Mouse (Mus musculus) kidney, embryonic 15.5 days (tissue): ENCODE data around the gene Madd. TPM values are rescaled to one million over a fixed set of nuclear protein-coding genes. Genes with fewer than 3 reads are reported as not detected.
A peak's percentile ranks its signal among the peaks of the same experiment; 100 is the strongest.

Experiments used
- ATAC-seq: fragments of 200-750 bp; cut with Nextera tagmentation; replicated peaks from 2 replicates; pipeline ENCODE4 v1.8.0; 2017; ENCODE audit warnings: moderate TSS enrichment; ENCODE audit not compliant: low FRiP score
- H3K27ac ChIP-seq: fragments of 300-500 bp; sonication (generic); 2 replicates; pipeline ENCODE4 v1.5.1; 2015; ENCODE audit warnings: mild to moderate bottlenecking, inconsistent platforms
- H3K27me3 ChIP-seq: fragments of 300-500 bp; sonication (generic); 2 replicates; pipeline ENCODE4 v1.6.1; 2015; ENCODE audit warnings: inconsistent platforms
- H3K36me3 ChIP-seq: fragments of 300-500 bp; sonication (generic); 2 replicates; pipeline ENCODE4 v1.6.1; 2015; ENCODE audit warnings: inconsistent platforms
- H3K4me1 ChIP-seq: fragments of 300-500 bp; sonication (generic); 2 replicates; pipeline ENCODE4 v1.6.1; 2015; ENCODE audit warnings: inconsistent platforms
- H3K4me2 ChIP-seq: fragments of 300-500 bp; sonication (generic); 2 replicates; pipeline ENCODE4 v1.6.1; 2015; ENCODE audit warnings: moderate library complexity, mild to moderate bottlenecking, inconsistent platforms
- H3K4me3 ChIP-seq: fragments of 300-500 bp; sonication (generic); replicated peaks from 2 replicates; pipeline ENCODE4 v1.5.1; 2015; ENCODE audit warnings: mild to moderate bottlenecking, inconsistent platforms
- H3K9ac ChIP-seq: fragments of 300-500 bp; sonication (generic); 2 replicates; pipeline ENCODE4 v1.6.1; 2015; ENCODE audit warnings: mild to moderate bottlenecking, inconsistent platforms
- H3K9me3 ChIP-seq: fragments of 300-500 bp; sonication (generic); replicated peaks from 2 replicates; pipeline ENCODE4 v1.6.1; 2016; ENCODE audit warnings: inconsistent platforms
- WGBS: fragments of 180-500 bp; shearing (Covaris S2); methylation state at CpG from one replicate; pipeline ENCODE4 v1.1.7; 2015; ENCODE audit warnings: mixed read lengths; 5-methylcytosine and 5-hydroxymethylcytosine counted together
- polyA plus RNA-seq: library from polyadenylated mRNA; unstranded; fragments of >200 nt; fragmentation: Nextera tagmentation; extraction: Ambion mirVana; gene quantifications from 2 replicates; pipeline ENCODE4 v1.2.1, GENCODE M21; 2015

The Madd gene
- polyA plus RNA-seq, 1 experiment from 2014 or later, result 10.1 TPM

DNA sequence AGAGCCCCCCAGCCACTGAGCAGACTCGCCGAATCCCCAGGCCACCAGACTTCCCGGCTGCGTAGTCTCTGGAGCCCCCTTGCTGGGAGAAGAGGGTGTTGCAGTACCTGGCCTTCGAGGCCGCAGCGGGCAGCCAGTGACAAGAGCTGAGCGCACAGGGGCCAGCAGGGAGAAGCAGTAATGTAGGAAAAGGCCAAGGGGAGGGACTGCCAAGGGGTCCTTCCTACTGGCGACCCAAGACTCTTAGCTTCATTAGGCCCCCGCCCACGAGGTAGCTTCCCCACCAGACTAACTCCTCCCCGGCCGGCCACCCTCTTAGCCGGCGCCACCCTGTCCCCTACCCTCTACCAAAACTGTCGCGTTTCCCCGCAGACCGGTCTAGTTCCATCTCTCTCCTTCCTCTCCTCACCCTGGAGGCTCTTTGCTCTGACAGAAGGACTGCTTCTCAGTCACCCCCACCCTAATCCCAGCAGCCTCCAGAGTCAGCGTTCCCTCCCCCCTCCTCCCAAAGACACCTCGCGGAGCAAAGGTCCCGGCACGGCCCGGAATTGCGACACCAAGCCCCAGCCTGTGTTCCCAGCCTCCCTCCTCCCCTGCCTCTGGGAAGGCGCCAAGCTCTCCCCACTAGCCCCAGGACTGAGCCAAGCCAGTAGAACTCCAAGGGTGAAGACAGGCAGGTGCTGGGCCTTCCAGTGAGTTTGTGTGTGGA lies 11.1 kb upstream of the Madd start:
- Histone ChIP-seq H3K36me3 (no peaks in the 10 kb centered on the region), H3K4me1 (peaks cover 19% of the 10 kb centered on the region), H3K4me2 (peak overlapping the region; percentile 84), H3K27me3 (no peaks in the 10 kb centered on the region; the same call in 1 of the 2 replicates), H3K9ac (peak overlapping the region; percentile 38), H3K9me3 (no peaks in the 10 kb centered on the region), H3K27ac (peak overlapping the region; percentile 58), H3K4me3 (peak overlapping the region; percentile 45)
- 1% methylated on average over 27 of the region's 27 CpGs for WGBS
- ATAC-seq, result peak; percentile 89

- no peaks in the 10 kb centered on the region for H3K36me3 ChIP-seq
- no peak overlapping the region for H3K4me2 ChIP-seq
- no peak overlapping the region for H3K27ac ChIP-seq
- H3K9me3 ChIP-seq, result no peaks in the 10 kb centered on the region
- 88% methylated on average over 16 of the region's 16 CpGs for WGBS
- H3K4me3 ChIP-seq, result no peak overlapping the region
- no peak overlapping the region for H3K9ac ChIP-seq
- ATAC-seq, result no peak
- no peaks in the 10 kb centered on the region; the same call in 1 of the 2 replicates for H3K27me3 ChIP-seq
- H3K4me1 ChIP-seq, result peaks cover 16% of the 10 kb centered on the region
These were observed 6.9 kb upstream of the Madd start for GRCm38 (mm10) chr2:91190501-91190900.

DNA sequence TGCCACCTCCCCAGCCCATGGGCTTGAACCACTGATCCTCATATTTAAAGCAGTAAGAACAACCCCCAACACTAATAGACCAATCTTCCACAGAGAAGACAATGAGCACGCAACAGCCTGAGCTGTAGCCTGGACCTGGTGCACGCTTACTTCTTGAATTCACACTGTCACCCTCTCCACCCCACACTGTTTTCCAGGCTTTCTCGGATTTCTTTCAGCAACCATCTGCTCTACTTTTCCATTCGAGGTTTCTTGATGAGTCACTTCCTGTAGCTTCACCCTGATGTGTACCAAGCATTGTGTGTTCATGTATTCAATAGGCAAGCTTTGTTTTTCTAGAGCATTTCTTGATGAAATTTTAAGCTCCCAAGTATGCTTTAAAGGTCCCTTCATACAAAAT lies 3.8 kb upstream of the Madd start:
- no peaks in the 10 kb centered on the region for H3K36me3 ChIP-seq
- no peak overlapping the region for H3K4me3 ChIP-seq
- no peak overlapping the region for H3K4me2 ChIP-seq
- ATAC-seq, result no peak
- H3K9ac ChIP-seq, result no peak overlapping the region
- H3K27me3 ChIP-seq, result no peaks in the 10 kb centered on the region; the same call in 1 of the 2 replicates
- peaks cover 10% of the 10 kb centered on the region for H3K4me1 ChIP-seq
- no peak overlapping the region for H3K27ac ChIP-seq
- 58% methylated on average over 4 of the region's 4 CpGs for WGBS
- H3K9me3 ChIP-seq, result no peaks in the 10 kb centered on the region

GRCm38 (mm10) chr2:91186208-91186607 lies 2.6 kb upstream of the Madd start:
- Histone ChIP-seq H3K4me3 (no peak overlapping the region), H3K9ac (no peak overlapping the region), H3K4me1 (peaks cover 17% of the 10 kb centered on the region), H3K27ac (no peak overlapping the region), H3K27me3 (no peaks in the 10 kb centered on the region), H3K4me2 (no peak overlapping the region), H3K36me3 (no peaks in the 10 kb centered on the region), H3K9me3 (no peaks in the 10 kb centered on the region)
- 76% methylated on average over 1 of the region's 1 CpGs for WGBS
- no peak for ATAC-seq

GRCm38 (mm10) chr2:91183148-91183513 lies 506 bp downstream of the Madd start:
- no peaks in the 10 kb centered on the region for H3K9me3 ChIP-seq
- no peaks in the 10 kb centered on the region for H3K27me3 ChIP-seq
- H3K9ac ChIP-seq, result peak overlapping the region; percentile 59
- WGBS, result 0% methylated on average over 9 of the region's 9 CpGs
- peak overlapping the region; percentile 83 for H3K27ac ChIP-seq
- H3K36me3 ChIP-seq, result 0 out of 2 replicates have a peak, but pooled peaks cover 3% of the 10 kb centered on the region
- H3K4me2 ChIP-seq, result peak overlapping the region; percentile 92
- H3K4me1 ChIP-seq, result peaks cover 17% of the 10 kb centered on the region
- peak; percentile 95 for ATAC-seq
- peak overlapping the region; percentile 94 for H3K4me3 ChIP-seq

DNA sequence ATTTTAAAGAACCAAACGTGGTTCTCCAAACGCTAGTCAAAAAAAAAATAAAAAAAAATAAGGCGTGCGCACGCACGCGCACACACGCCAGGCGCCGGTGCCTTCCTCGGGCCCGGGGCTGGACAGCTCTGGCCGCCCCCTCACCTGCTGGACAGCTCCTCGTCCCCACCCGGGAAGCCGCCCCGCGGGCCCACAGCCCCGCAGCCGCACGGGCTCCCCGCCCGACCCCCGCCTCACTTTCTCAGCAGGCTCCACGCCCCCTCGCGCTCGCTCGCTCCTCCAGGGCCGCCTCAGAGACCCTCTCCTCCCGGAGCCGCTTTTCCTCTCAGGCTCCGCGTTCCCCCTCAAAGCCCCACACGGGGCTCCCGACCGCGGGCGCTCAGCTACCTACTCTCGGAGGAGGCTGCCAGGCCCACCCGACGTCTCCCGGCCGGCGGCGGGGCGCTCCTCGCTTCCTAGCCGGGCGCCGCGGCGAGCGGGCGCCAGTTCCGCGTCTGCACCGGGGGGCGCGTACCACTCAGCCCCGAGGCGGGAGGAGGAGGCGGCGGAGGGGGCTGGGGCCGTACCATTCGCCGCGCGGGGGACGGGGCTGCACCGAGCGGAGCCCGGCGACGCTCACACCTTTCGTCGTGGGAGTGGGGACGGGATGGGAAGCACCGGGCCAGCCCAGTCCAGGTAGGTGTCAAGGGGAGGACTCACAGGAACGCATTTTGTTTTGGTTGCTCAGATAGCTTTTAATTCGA lies 1.1 kb downstream of the Madd start:
- Histone ChIP-seq H3K4me3 (peak overlapping the region; percentile 94), H3K9me3 (no peaks in the 10 kb centered on the region), H3K9ac (peak overlapping the region; percentile 59), H3K36me3 (peaks cover 8% of the 10 kb centered on the region), H3K27ac (peak overlapping the region; percentile 83), H3K27me3 (no peaks in the 10 kb centered on the region), H3K4me2 (peak overlapping the region; percentile 92), H3K4me1 (peaks cover 17% of the 10 kb centered on the region)
- peak; percentile 96 for ATAC-seq
- under 1% methylated on average over 76 of the region's 81 CpGs for WGBS

GRCm38 (mm10) chr2:91182016-91182404 lies 1.6 kb downstream of the Madd start:
- no peak for ATAC-seq
- H3K36me3 ChIP-seq, result peaks cover 8% of the 10 kb centered on the region
- no peaks in the 10 kb centered on the region for H3K27me3 ChIP-seq
- 11% methylated on average over 8 of the region's 8 CpGs for WGBS
- H3K27ac ChIP-seq, result no peak overlapping the region
- no peaks in the 10 kb centered on the region for H3K9me3 ChIP-seq
- H3K9ac ChIP-seq, result peak overlapping the region; percentile 31; the same call in 1 of the 2 replicates
- peak overlapping the region; percentile 94 for H3K4me3 ChIP-seq
- H3K4me2 ChIP-seq, result peak overlapping the region; percentile 92
- peaks cover 17% of the 10 kb centered on the region for H3K4me1 ChIP-seq

DNA sequence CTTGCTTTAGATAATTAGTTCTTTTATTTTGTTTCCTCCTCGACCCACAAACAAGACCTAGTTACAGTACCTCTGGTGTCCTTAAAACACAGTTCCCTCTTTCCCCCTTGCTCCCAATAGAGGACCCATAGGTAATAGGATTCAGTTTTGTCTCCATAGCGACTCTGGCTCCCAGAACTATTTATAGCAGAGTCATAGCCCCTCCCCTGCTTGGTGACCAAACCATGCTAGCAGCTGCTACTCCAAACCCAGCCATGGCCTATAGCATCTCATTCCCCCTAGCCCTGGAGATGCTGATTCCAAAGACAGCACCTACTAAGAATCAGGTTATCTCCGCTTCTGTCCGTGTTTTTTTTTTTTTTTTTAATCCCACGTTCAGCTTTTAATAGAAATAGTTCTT lies 2.9 kb downstream of the Madd start:
- ATAC-seq, result no peak
- Histone ChIP-seq H3K4me2 (no peak overlapping the region), H3K36me3 (peaks cover 19% of the 10 kb centered on the region), H3K9ac (no peak overlapping the region), H3K4me1 (peaks cover 17% of the 10 kb centered on the region), H3K9me3 (no peaks in the 10 kb centered on the region), H3K27me3 (no peaks in the 10 kb centered on the region), H3K27ac (no peak overlapping the region), H3K4me3 (no peak overlapping the region)
- WGBS, result 68% methylated on average over 5 of the region's 5 CpGs

DNA sequence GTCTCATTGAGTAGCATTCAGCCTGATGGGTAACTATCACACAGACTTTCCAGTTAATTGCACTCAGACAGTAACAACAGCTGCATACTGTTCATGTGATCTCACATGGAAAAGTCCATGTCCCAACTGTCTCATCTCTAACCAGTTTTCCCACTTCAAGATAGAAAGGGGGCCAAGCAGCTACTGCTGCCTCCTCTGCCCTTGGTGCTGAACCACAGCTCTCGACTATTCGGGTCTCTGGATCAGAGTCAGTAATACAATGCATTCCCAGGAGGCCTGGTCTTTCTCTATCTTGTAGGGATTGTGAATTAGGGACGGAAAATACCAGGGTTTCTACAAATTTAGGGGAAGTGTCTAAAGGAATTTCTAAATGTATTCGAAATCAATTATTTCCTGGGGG lies 3.8 kb downstream of the Madd start:
- Histone ChIP-seq H3K4me2 (no peak overlapping the region), H3K4me1 (peaks cover 17% of the 10 kb centered on the region), H3K27me3 (no peaks in the 10 kb centered on the region), H3K36me3 (peaks cover 23% of the 10 kb centered on the region), H3K9me3 (no peaks in the 10 kb centered on the region), H3K4me3 (no peak overlapping the region), H3K27ac (no peak overlapping the region), H3K9ac (no peak overlapping the region)
- WGBS, result 41% methylated on average over 4 of the region's 4 CpGs
- ATAC-seq, result no peak

- Histone ChIP-seq H3K36me3 (peaks cover 31% of the 10 kb centered on the region), H3K4me2 (no peak overlapping the region), H3K9ac (no peak overlapping the region), H3K27me3 (no peaks in the 10 kb centered on the region), H3K27ac (no peak overlapping the region), H3K4me1 (no peaks in the 10 kb centered on the region), H3K9me3 (no peaks in the 10 kb centered on the region), H3K4me3 (no peak overlapping the region)
- no peak for ATAC-seq
- 75% methylated on average over 6 of the region's 6 CpGs for WGBS
These were observed 7.4 kb downstream of the Madd start for GRCm38 (mm10) chr2:91176234-91176633.

- H3K27me3 ChIP-seq, result no peaks in the 10 kb centered on the region
- 90% methylated on average over 4 of the region's 4 CpGs for WGBS
- no peaks in the 10 kb centered on the region for H3K9me3 ChIP-seq
- H3K36me3 ChIP-seq, result peaks cover 33% of the 10 kb centered on the region
- H3K4me2 ChIP-seq, result no peak overlapping the region
- H3K9ac ChIP-seq, result no peak overlapping the region
- no peaks in the 10 kb centered on the region for H3K4me1 ChIP-seq
- H3K27ac ChIP-seq, result no peak overlapping the region
- H3K4me3 ChIP-seq, result no peak overlapping the region
- ATAC-seq, result no peak
These were observed 8.1 kb downstream of the Madd start for GRCm38 (mm10) chr2:91175490-91175889.

- Histone ChIP-seq H3K4me2 (no peak overlapping the region), H3K27ac (no peak overlapping the region), H3K36me3 (peaks cover 40% of the 10 kb centered on the region), H3K4me3 (no peak overlapping the region), H3K9me3 (no peaks in the 10 kb centered on the region), H3K9ac (no peak overlapping the region), H3K4me1 (no peaks in the 10 kb centered on the region), H3K27me3 (no peaks in the 10 kb centered on the region)
- ATAC-seq, result no peak
- 85% methylated on average over 25 of the region's 25 CpGs for WGBS
These were observed 13.9 kb downstream of the Madd start for GRCm38 (mm10) chr2:91169587-91170322.
